Mouse (Mus musculus) neural tube, embryonic 11.5 days (tissue): ENCODE measurements around the gene Tac1. TPM values are rescaled to one million over a fixed set of nuclear protein-coding genes. Genes with fewer than 3 reads are reported as not detected.
"Not testable (repeated sequence)": the region's sequence is repeated elsewhere in the genome, so short reads cannot be mapped to it uniquely, and the experiment has no call there.

Experiments used
- ATAC-seq: fragments of 200-750 bp; cut with Nextera tagmentation; 2 replicates; pipeline ENCODE4 v1.8.0; 2017; ENCODE audit warnings: moderate number of reproducible peaks, mild to moderate bottlenecking, moderate TSS enrichment, moderate library complexity; ENCODE audit not compliant: insufficient read depth, low FRiP score, low TSS enrichment
- DNase-seq: peaks from one replicate; pipeline ENCODE4 v3.0.0-alpha.2; 2015; ENCODE audit warnings: low spot score
- H3K27ac ChIP-seq: fragments of 300-500 bp; sonication (generic); 2 replicates; pipeline ENCODE4 v1.5.1; 2014; ENCODE audit warnings: low read depth, mild to moderate bottlenecking, low read length
- H3K27me3 ChIP-seq: fragments of 300-500 bp; sonication (generic); 2 replicates; pipeline ENCODE4 v1.6.1; 2014; ENCODE audit warnings: mild to moderate bottlenecking, low read length, mixed read lengths; ENCODE audit not compliant: control insufficient read depth, insufficient read depth
- H3K36me3 ChIP-seq: fragments of 300-500 bp; sonication (generic); 2 replicates; pipeline ENCODE4 v1.6.1; 2014; ENCODE audit warnings: mild to moderate bottlenecking, low read length, moderate library complexity, mixed read lengths; ENCODE audit not compliant: control insufficient read depth, insufficient read depth
- H3K4me1 ChIP-seq: fragments of 300-500 bp; sonication (generic); 2 replicates; pipeline ENCODE4 v1.6.1; 2014; ENCODE audit warnings: low read length, mixed read lengths; ENCODE audit not compliant: control insufficient read depth, insufficient read depth
- H3K4me2 ChIP-seq: fragments of 300-500 bp; sonication (generic); 2 replicates; pipeline ENCODE4 v1.6.1; 2014; ENCODE audit warnings: low read depth, mild to moderate bottlenecking, moderate library complexity
- H3K4me3 ChIP-seq: fragments of 300-500 bp; sonication (generic); 2 replicates; pipeline ENCODE4 v1.5.1; 2014; ENCODE audit warnings: low read depth, low read length
- H3K9ac ChIP-seq: fragments of 300-500 bp; sonication (generic); 2 replicates; pipeline ENCODE4 v1.6.1; 2014; ENCODE audit warnings: mild to moderate bottlenecking, low read length
- H3K9me3 ChIP-seq: fragments of 300-500 bp; sonication (generic); 2 replicates; pipeline ENCODE4 v1.6.1; 2016; ENCODE audit warnings: low read length; ENCODE audit not compliant: control insufficient read depth
- WGBS: fragments of 180-500 bp; shearing (Covaris S2); extraction: QIAGEN DNeasy Blood & Tissue Kit; methylation state at CpG from one replicate; pipeline ENCODE4 v1.1.7; 2014; 5-methylcytosine and 5-hydroxymethylcytosine counted together
- polyA plus RNA-seq: library from polyadenylated mRNA; unstranded; fragments of >200 nt; fragmentation: Nextera tagmentation; extraction: Ambion mirVana; gene quantifications from 2 replicates; pipeline ENCODE4 v1.2.1, GENCODE M21; 2014

Tac1 gene
- polyA plus RNA-seq = 3.3 and 4.2 TPM in 2 replicates

GRCm38 (mm10) chr6:7554829-7555391 lies at the start of gene Tac1:
Gene Tac1, plus strand, starts transcription at chr6:7554879.
- H3K9me3 ChIP-seq = no peaks in the 10 kb centered on the region
- peak within 1 kb of the TSS; percentile 70 for H3K4me2 ChIP-seq
- H3K36me3 ChIP-seq = no peaks in the 10 kb centered on the region
- 0 out of 2 replicates have a peak, but pooled peaks cover 7% of the 10 kb centered on the region for H3K4me1 ChIP-seq
- no peak within 1 kb of the TSS for H3K9ac ChIP-seq
- H3K27me3 ChIP-seq = peaks cover 33% of the 10 kb centered on the region
- peak within 1 kb of the TSS; percentile 36 for H3K4me3 ChIP-seq
- H3K27ac ChIP-seq = no peak within 1 kb of the TSS
- DNase-seq (peak; percentile 34), ATAC-seq (peak; percentile 68)
- WGBS = 3% methylated on average over 37 of the region's 37 CpGs

GRCm38 (mm10) chr6:7543511-7543910 lies 11.2 kb upstream of the Tac1 start:
- H3K4me1 ChIP-seq, H3K9ac ChIP-seq, H3K4me3 ChIP-seq, DNase-seq, H3K9me3 ChIP-seq, H3K27me3 ChIP-seq, H3K36me3 ChIP-seq, H3K27ac ChIP-seq, H3K4me2 ChIP-seq, ATAC-seq: not testable (repeated sequence)
- 81% methylated on average over 2 of the region's 2 CpGs for WGBS

- Histone ChIP-seq H3K4me3 (peak overlapping the region; percentile 15; the same call in 1 of the 2 replicates), H3K4me2 (peak overlapping the region; percentile 70), H3K9me3 (no peaks in the 10 kb centered on the region), H3K27ac (no peak overlapping the region), H3K27me3 (peaks cover 33% of the 10 kb centered on the region), H3K9ac (no peak overlapping the region), H3K4me1 (0 out of 2 replicates have a peak, but pooled peaks cover 7% of the 10 kb centered on the region), H3K36me3 (no peaks in the 10 kb centered on the region)
- 0 out of 2 replicates have a peak, but pooled peaks have one; percentile 23 for ATAC-seq
- peak; percentile 34 for DNase-seq
- 2% methylated on average over 25 of the region's 25 CpGs for WGBS
These were observed 1.2 kb downstream of the Tac1 start for GRCm38 (mm10) chr6:7555688-7556476.

GRCm38 (mm10) chr6:7558164-7558563 lies 3.5 kb downstream of the Tac1 start:
- DNase-seq = peak; percentile 13
- Histone ChIP-seq H3K4me3 (no peak overlapping the region), H3K9me3 (no peaks in the 10 kb centered on the region), H3K4me1 (0 out of 2 replicates have a peak, but pooled peaks cover 7% of the 10 kb centered on the region), H3K36me3 (no peaks in the 10 kb centered on the region), H3K9ac (no peak overlapping the region), H3K27me3 (peaks cover 33% of the 10 kb centered on the region), H3K4me2 (no peak overlapping the region), H3K27ac (no peak overlapping the region)
- ATAC-seq = no peak

GRCm38 (mm10) chr6:7562524-7562923 lies 7.8 kb downstream of the Tac1 start:
- Histone ChIP-seq H3K9ac (no peak overlapping the region), H3K4me1 (no peaks in the 10 kb centered on the region), H3K4me3 (no peak overlapping the region), H3K27ac (no peak overlapping the region), H3K9me3 (no peaks in the 10 kb centered on the region), H3K4me2 (no peak overlapping the region), H3K36me3 (no peaks in the 10 kb centered on the region), H3K27me3 (no peaks in the 10 kb centered on the region)
- WGBS = 64% methylated on average over 6 of the region's 6 CpGs
- peak; percentile 14 for DNase-seq
- ATAC-seq = no peak

GRCm38 (mm10) chr6:7564537-7564936 lies 9.9 kb downstream of the Tac1 start:
- no peaks in the 10 kb centered on the region for H3K9me3 ChIP-seq

GRCm38 (mm10) chr6:7571144-7571543 lies 16.5 kb downstream of the Tac1 start:
- Histone ChIP-seq H3K4me3 (no peak overlapping the region), H3K27me3 (no peaks in the 10 kb centered on the region), H3K27ac (no peak overlapping the region), H3K4me1 (no peaks in the 10 kb centered on the region), H3K9me3 (no peaks in the 10 kb centered on the region), H3K36me3 (no peaks in the 10 kb centered on the region), H3K4me2 (no peak overlapping the region), H3K9ac (no peak overlapping the region)
- DNase-seq = no peak
- 85% methylated on average over 1 of the region's 1 CpGs for WGBS
- no peak for ATAC-seq

More at GRCm38 (mm10) chr6:7564537-7564936, 9.9 kb downstream of the Tac1 start:
- Histone ChIP-seq H3K27ac (no peak overlapping the region), H3K27me3 (no peaks in the 10 kb centered on the region), H3K4me3 (no peak overlapping the region), H3K4me1 (no peaks in the 10 kb centered on the region), H3K36me3 (no peaks in the 10 kb centered on the region), H3K4me2 (no peak overlapping the region), H3K9ac (no peak overlapping the region)
- WGBS = 68% methylated on average over 3 of the region's 3 CpGs
- ATAC-seq (no peak), DNase-seq (no peak)

GRCm38 (mm10) chr6:7578031-7578430 lies 23.4 kb downstream of the Tac1 start:
- Histone ChIP-seq H3K4me3 (no peak overlapping the region), H3K9me3 (no peaks in the 10 kb centered on the region), H3K4me2 (no peak overlapping the region), H3K36me3 (no peaks in the 10 kb centered on the region), H3K9ac (no peak overlapping the region), H3K27ac (no peak overlapping the region), H3K27me3 (no peaks in the 10 kb centered on the region), H3K4me1 (no peaks in the 10 kb centered on the region)
- no peak for ATAC-seq
- no peak for DNase-seq
- 86% methylated on average over 1 of the region's 1 CpGs for WGBS

- no peak overlapping the region for H3K27ac ChIP-seq
- H3K36me3 ChIP-seq = no peaks in the 10 kb centered on the region
- H3K4me2 ChIP-seq = no peak overlapping the region
- H3K4me1 ChIP-seq = no peaks in the 10 kb centered on the region
- no peaks in the 10 kb centered on the region for H3K27me3 ChIP-seq
- no peaks in the 10 kb centered on the region for H3K9me3 ChIP-seq
- ATAC-seq (no peak), DNase-seq (no peak)
- 93% methylated on average over 2 of the region's 2 CpGs for WGBS
- H3K4me3 ChIP-seq = no peak overlapping the region
- no peak overlapping the region for H3K9ac ChIP-seq
These were observed 39.8 kb downstream of the Tac1 start for GRCm38 (mm10) chr6:7594445-7594844.
